Mouse (Mus musculus): ENCODE measurements around the gene Lamtor3. TPM values are rescaled to one million over a fixed set of nuclear protein-coding genes. Genes with fewer than 3 reads are reported as not detected.

The Lamtor3 gene
- total and polyA plus RNA-seq, 3 experiments, result 77.5 to 88.3 TPM; not detected in 1

DNA sequence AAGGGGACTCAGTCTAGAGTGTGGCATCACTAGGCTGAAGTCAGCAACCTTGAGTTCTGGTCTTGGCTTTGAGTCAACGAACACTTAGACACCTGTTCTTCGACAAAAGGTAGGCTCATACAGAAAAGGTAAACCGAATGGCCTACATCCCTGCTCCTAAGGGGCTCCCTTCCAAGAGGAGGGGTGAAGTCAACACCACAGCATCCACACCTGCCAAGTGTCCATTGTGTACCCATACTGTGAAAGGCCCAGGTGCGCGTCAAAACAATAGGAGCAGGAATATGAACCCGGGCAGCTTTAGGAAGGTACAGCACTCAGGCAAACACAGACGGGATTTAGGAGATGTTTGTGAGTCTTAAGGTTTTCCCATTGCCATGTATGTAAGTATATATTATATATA is 54.7 kb downstream of the Lamtor3 start:
- no peak for TF ChIP-seq TAL1 (IDR thresholded peaks at IDR 0.05; ENCODE audit: low read length)
- TF ChIP-seq NRF1 (IDR thresholded peaks at IDR 0.05; ENCODE audit: insufficient read depth, low read depth, low read length, poor library complexity, severe bottlenecking), result no peak
- TF ChIP-seq SIN3A (IDR thresholded peaks at IDR 0.05; ENCODE audit: low read length), result no peak
- TF ChIP-seq GABPA (IDR thresholded peaks at IDR 0.05; ENCODE audit: low read depth, low read length), result no peak
- TF ChIP-seq POLR2A (IDR thresholded peaks at IDR 0.05; ENCODE audit: control insufficient read depth in 1 of 2, insufficient read depth in 1 of 2, low read depth in 1 of 2, low read length in 2 of 2, poor library complexity in 1 of 2), result no peak
- no peak for TF ChIP-seq MYC (IDR thresholded peaks at IDR 0.05; ENCODE audit: low read depth, low read length)
- no peak for TF ChIP-seq USF2 (IDR thresholded peaks at IDR 0.05; ENCODE audit: borderline replicate concordance in 1 of 2, insufficient read depth in 1 of 2, low read depth in 1 of 2, low read length in 2 of 2)
- no peak for TF ChIP-seq MAZ (IDR thresholded peaks at IDR 0.05; ENCODE audit: low read depth, low read length)
- TF ChIP-seq RCOR1 (IDR thresholded peaks at IDR 0.05; ENCODE audit: low read depth, low read length), result no peak
- no peak for TF ChIP-seq CTCF (IDR thresholded peaks at IDR 0.05 in 2 of 3, conservative IDR thresholded peaks at IDR 0.05 in 1 of 3; ENCODE audit: control insufficient read depth in 1 of 3, insufficient read depth in 1 of 3, low read depth in 2 of 3, low read length in 3 of 3, poor library complexity in 1 of 3, severe bottlenecking in 1 of 3)
- no peak for TF ChIP-seq TCF12 (IDR thresholded peaks at IDR 0.05; ENCODE audit: low read depth, low read length)
- TF ChIP-seq CHD2 (IDR thresholded peaks at IDR 0.05; ENCODE audit: low read length), result no peak
- no peak for TF ChIP-seq MYB (IDR thresholded peaks at IDR 0.05; ENCODE audit: low read depth, low read length)
- no peak for TF ChIP-seq RAD21 (IDR thresholded peaks at IDR 0.05; ENCODE audit: low read depth, low read length)
- TF ChIP-seq ETS1 (IDR thresholded peaks at IDR 0.05; ENCODE audit: low read depth, low read length), result no peak
- peaks cover 13 to 81% of the 10 kb centered on the region in 2 experiments for H3K36me3 ChIP-seq (ENCODE audit: control insufficient read depth in 1 of 2, insufficient read depth in 2 of 2, low read length in 2 of 2)
- peak overlapping the region; percentile 50 for H3K9ac ChIP-seq (ENCODE audit: control insufficient read depth, low read depth, low read length, poor library complexity, severe bottlenecking)
- peak overlapping the region; percentile 84 for H3K27ac ChIP-seq (ENCODE audit: control insufficient read depth, low read depth, low read length)
- H3K9me3 ChIP-seq (replicated peaks; ENCODE audit: insufficient read depth, low read length), result no peaks in the 10 kb centered on the region
- H3K4me3 ChIP-seq (ENCODE audit: control insufficient read depth in 1 of 2, insufficient read depth in 1 of 2, low read depth in 2 of 2, low read length in 2 of 2), result no peak overlapping the region; a peak in 1 of 4 replicates
- DNase-seq (ENCODE audit: low read depth, low spot score), result no peak
- H3K79me2 ChIP-seq (ENCODE audit: control insufficient read depth, insufficient read depth, low read length, poor library complexity), result peaks cover 58% of the 10 kb centered on the region
- H3K27me3 ChIP-seq (ENCODE audit: control insufficient read depth in 1 of 2, insufficient read depth in 2 of 2, low read length in 2 of 2), result no peaks in the 10 kb centered on the region
- H3K4me1 ChIP-seq (ENCODE audit: control insufficient read depth in 1 of 2, insufficient read depth in 2 of 2, low read length in 2 of 2), result peaks cover 51 to 73% of the 10 kb centered on the region in 2 experiments

GRCm38 (mm10) chr3:137974306-137974705 is 56.0 kb downstream of the Lamtor3 start:
- Histone ChIP-seq H3K27ac (ENCODE audit: control insufficient read depth, low read depth, low read length) (peak overlapping the region; percentile 45), H3K36me3 (ENCODE audit: control insufficient read depth in 1 of 2, insufficient read depth in 2 of 2, low read length in 2 of 2) (peaks cover 13 to 84% of the 10 kb centered on the region in 2 experiments), H3K27me3 (ENCODE audit: control insufficient read depth in 1 of 2, insufficient read depth in 2 of 2, low read length in 2 of 2) (no peaks in the 10 kb centered on the region), H3K4me1 (ENCODE audit: control insufficient read depth in 1 of 2, insufficient read depth in 2 of 2, low read length in 2 of 2) (peaks cover 55 to 74% of the 10 kb centered on the region in 2 experiments), H3K4me3 (ENCODE audit: control insufficient read depth in 1 of 2, insufficient read depth in 1 of 2, low read depth in 2 of 2, low read length in 2 of 2) (no peak overlapping the region), H3K79me2 (ENCODE audit: control insufficient read depth, insufficient read depth, low read length, poor library complexity) (peaks cover 68% of the 10 kb centered on the region), H3K9ac (ENCODE audit: control insufficient read depth, low read depth, low read length, poor library complexity, severe bottlenecking) (no peak overlapping the region; the same call in 1 of the 2 replicates), H3K9me3 (replicated peaks; ENCODE audit: insufficient read depth, low read length) (no peaks in the 10 kb centered on the region)
- DNase-seq (ENCODE audit: low read depth, low spot score), result no peak
- TF ChIP-seq GABPA (IDR thresholded peaks at IDR 0.05; ENCODE audit: low read depth, low read length), result no peak
- TF ChIP-seq CTCF (IDR thresholded peaks at IDR 0.05 in 2 of 3, conservative IDR thresholded peaks at IDR 0.05 in 1 of 3; ENCODE audit: control insufficient read depth in 1 of 3, insufficient read depth in 1 of 3, low read depth in 2 of 3, low read length in 3 of 3, poor library complexity in 1 of 3, severe bottlenecking in 1 of 3), result no peak
- TF ChIP-seq MYC (IDR thresholded peaks at IDR 0.05; ENCODE audit: low read depth, low read length), result no peak
- no peak for TF ChIP-seq POLR2A (IDR thresholded peaks at IDR 0.05; ENCODE audit: control insufficient read depth in 1 of 2, insufficient read depth in 1 of 2, low read depth in 1 of 2, low read length in 2 of 2, poor library complexity in 1 of 2)
- no peak for TF ChIP-seq RCOR1 (IDR thresholded peaks at IDR 0.05; ENCODE audit: low read depth, low read length)
- TF ChIP-seq ETS1 (IDR thresholded peaks at IDR 0.05; ENCODE audit: low read depth, low read length), result no peak
- no peak for TF ChIP-seq ZNF384 (IDR thresholded peaks at IDR 0.05; ENCODE audit: low read depth, low read length)
